Mouse (Mus musculus) cerebellum, adult 2 months (tissue): ENCODE data around the gene Fbxl3. TPM values are rescaled to one million over a fixed set of nuclear protein-coding genes. Genes with fewer than 3 reads are reported as not detected.

Experiments
- DNase-seq, 2 experiments: peaks; one replicate each; pipeline ENCODE4 v3.0.0; 2021
- H3K27ac ChIP-seq: fragments of 200-500 bp; 2 replicates; pipeline ENCODE4 v1.5.1; 2012; ENCODE audit warnings: low read length, control low read depth, inconsistent platforms; ENCODE audit not compliant: insufficient read depth
- H3K27me3 ChIP-seq: fragments of 200-500 bp; 2 replicates; pipeline ENCODE4 v1.6.1; 2012; ENCODE audit warnings: inconsistent platforms, mild to moderate bottlenecking, low read length, moderate library complexity; ENCODE audit not compliant: control insufficient read depth, insufficient read depth
- H3K4me1 ChIP-seq: fragments of 200-500 bp; 2 replicates; pipeline ENCODE4 v1.6.1; 2011; ENCODE audit warnings: low read length; ENCODE audit not compliant: control insufficient read depth, insufficient read depth
- H3K4me3 ChIP-seq: fragments of 200-500 bp; replicated peaks from 2 replicates; pipeline ENCODE3; 2011; ENCODE audit warnings: mild to moderate bottlenecking, low read depth, low read length, control low read depth; ENCODE audit not compliant: insufficient read depth
- CTCF ChIP-seq: fragments of 200-500 bp; IDR thresholded peaks from 2 replicates; pipeline ENCODE4 v1.5.1; 2011; ENCODE audit warnings: low read depth, mild to moderate bottlenecking, control low read depth, low read length, moderate library complexity, borderline replicate concordance; ENCODE audit not compliant: insufficient read depth
- POLR2A ChIP-seq: fragments of 200-500 bp; IDR thresholded peaks from 2 replicates; pipeline ENCODE4 v1.6.1; 2011; ENCODE audit warnings: low read length, control low read depth, borderline replicate concordance; ENCODE audit not compliant: insufficient read depth
- WGBS: fragments of 180-500 bp; shearing (Covaris S2); methylation state at CpG from one replicate; pipeline ENCODE4 v1.1.7; 2018; 5-methylcytosine and 5-hydroxymethylcytosine counted together
- polyA plus RNA-seq: library from polyadenylated mRNA; depleted of rRNA; stranded (reverse); fragments of >200 nt; gene quantifications from 2 replicates; pipeline ENCODE4 v1.2.3, GENCODE M21; 2012

Fbxl3 gene
- polyA plus RNA-seq, 1 experiment, result 141 TPM

DNA sequence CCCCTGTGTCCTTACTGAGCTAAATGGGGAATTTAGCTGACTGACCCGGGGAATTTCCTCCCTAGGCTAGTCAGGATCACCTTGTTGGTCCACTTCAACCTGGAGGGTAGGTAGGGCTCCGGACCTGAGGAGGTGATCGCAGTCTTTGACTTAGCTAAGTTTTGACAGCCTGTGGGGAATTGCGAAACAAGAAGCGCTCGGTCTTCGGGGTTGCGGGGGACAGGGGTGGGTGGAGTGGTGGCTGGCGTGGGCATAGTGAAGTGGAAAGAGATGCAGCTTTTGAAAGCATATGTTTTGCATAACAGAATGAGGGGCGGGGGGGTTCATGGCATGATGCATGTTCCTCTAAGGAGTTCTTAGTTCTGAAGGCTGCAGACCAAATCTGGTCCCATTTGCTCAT is 28.6 kb downstream of the Fbxl3 start:
- Histone ChIP-seq H3K4me1 (peaks cover 6% of the 10 kb centered on the region), H3K27me3 (no peaks in the 10 kb centered on the region), H3K4me3 (peak overlapping the region; percentile 84), H3K27ac (peak overlapping the region; percentile 90)
- under 1% methylated on average over 10 of the region's 10 CpGs for WGBS
- no peak for DNase-seq
- TF ChIP-seq POLR2A (no peak), CTCF (no peak)

DNA sequence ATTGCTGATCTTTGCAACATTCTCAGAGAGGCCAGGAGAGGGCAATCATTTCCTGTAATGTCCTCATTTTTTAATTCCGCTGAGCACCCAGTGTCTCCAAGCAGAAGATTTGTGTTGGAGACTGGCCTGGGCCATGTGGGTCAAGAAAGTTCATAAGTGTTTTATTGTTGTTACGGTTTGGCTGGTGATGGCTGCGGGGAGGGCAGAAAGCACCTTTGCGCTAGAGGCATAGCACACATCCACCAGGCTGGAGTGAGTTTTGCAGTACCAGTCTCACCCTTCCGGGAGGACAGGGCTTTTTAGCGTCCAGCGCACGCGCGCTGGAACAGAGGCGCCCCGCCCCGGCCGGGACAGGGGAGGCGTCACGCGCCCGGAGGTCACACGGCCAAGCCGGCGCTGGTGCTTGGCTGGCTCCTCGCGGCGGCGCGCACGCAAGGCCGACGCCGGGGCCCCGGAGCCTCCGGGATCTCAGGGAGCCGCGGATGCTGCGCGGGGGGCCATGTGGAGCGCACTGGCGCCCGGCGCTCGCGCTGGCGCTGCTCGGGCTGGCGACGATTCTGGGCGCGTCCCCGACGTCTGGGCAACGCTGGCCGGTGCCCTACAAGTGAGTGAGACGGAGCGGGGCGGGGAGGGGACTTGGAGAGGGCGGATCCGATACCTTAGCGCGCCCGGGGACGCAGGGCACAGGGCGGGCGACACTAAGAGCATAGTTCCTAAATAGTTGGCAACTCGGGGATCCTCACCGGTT is 29.3 kb downstream of the Fbxl3 start, which contains the start of gene Cln5:
Cln5 (plus strand) TSS at position 353 of the 748 bp plus-strand sequence.
- H3K4me3 ChIP-seq, result peak within 1 kb of the TSS; percentile 92
- peaks cover 6% of the 10 kb centered on the region for H3K4me1 ChIP-seq
- peak; percentile 94 to 97 for DNase-seq
- under 1% methylated on average over 65 of the region's 65 CpGs for WGBS
- TF ChIP-seq CTCF, result peak; percentile 50
- peak; percentile 83 for TF ChIP-seq POLR2A
- no peaks in the 10 kb centered on the region for H3K27me3 ChIP-seq
- peak within 1 kb of the TSS; percentile 90 for H3K27ac ChIP-seq

DNA sequence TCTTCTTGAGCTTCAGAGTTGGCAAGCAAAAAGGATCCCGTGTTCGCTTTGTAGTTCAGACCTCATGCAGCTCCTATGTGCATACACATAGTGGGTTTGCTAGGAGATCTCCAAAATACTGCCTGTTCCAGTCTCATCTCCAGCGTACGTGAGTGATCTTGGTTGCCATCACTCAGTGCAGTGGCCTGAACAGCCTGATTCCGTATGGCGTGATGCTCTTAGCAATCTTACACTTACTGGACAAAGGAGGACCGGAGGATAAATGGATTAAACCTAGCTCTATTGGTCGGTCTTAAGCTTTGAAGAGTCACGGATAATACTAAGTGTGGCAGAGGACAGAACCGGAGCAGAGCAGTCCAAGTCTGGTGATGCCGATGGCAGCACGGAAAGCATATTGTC is 29.9 kb downstream of the Fbxl3 start:
- TF ChIP-seq CTCF, result no peak
- TF ChIP-seq POLR2A, result no peak
- Histone ChIP-seq H3K4me1 (peaks cover 6% of the 10 kb centered on the region), H3K4me3 (peak overlapping the region; percentile 92), H3K27ac (peak overlapping the region; percentile 90), H3K27me3 (no peaks in the 10 kb centered on the region)
- under 1% methylated on average over 12 of the region's 12 CpGs for WGBS
- no peak for DNase-seq

DNA sequence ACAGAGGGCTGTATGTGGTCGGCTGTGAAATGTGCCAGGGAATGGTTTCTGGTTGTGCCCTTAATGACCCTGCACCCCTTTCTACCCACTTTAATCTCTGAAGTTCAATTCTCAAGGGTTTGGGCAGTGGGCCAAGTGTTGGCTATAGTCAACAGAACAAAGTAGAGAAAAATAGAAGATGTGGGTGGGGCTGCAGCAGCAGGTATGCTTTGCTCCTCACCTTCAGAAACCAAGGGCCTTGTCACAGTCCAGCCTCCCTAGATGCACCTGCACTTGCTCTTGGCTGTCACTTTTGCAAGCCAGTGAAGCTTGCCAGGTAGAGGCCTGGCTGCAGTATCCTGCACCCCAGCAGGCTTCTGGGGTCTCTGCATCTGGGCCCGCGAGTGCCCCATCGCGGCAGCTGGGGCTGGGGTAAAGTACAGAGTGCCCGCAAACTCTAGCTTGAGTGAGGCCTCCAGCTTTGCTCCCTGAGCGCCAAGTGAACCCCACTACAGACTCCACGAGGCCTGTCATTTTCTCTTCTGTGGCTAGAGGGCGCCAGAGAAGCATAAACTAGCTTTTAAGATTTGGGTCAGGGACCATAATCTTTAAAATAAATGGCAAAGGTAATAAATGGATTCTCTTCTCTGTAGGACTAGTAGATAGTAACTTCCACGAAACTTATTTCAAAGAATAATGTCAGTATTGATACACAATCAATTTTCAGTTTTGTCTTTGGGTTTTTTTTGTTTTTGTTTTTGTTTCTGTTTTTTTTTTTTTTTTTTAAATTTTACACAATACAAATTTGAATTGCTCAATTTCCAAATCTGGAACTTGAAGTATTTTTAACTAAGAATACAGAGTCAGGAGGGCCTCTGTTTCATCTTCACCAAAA is 33.8 kb downstream of the Fbxl3 start:
- Histone ChIP-seq H3K27me3 (no peaks in the 10 kb centered on the region), H3K4me1 (no peaks in the 10 kb centered on the region; the same call in 1 of the 2 replicates), H3K4me3 (no peak overlapping the region), H3K27ac (no peak overlapping the region)
- TF ChIP-seq POLR2A, result no peak
- peak; percentile 71 for TF ChIP-seq CTCF
- peak; percentile 74 to 89 for DNase-seq
- 12% methylated on average over 10 of the region's 10 CpGs for WGBS

DNA sequence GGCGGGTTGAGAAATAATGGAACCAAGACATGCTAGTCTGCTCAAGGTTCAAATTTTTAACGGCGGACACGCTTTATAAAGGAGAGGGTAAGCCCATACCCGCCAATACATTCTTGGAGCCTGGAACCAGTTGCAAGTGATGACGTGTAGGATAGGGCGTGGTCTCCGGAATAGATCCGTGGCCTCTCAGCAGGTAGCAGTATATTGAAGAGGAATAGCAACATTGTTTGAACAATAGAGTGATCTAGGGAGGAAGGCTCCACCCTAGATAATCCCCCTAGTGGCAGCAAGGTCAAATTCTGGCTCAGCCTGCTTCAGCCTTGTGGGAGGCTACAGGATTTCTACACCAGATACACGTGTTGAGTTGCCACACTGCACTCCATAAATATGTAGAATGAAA is 39.9 kb downstream of the Fbxl3 start:
- H3K4me3 ChIP-seq, result no peak overlapping the region
- H3K4me1 ChIP-seq, result no peaks in the 10 kb centered on the region
- no peak for TF ChIP-seq POLR2A
- no peak for TF ChIP-seq CTCF
- no peak overlapping the region for H3K27ac ChIP-seq
- DNase-seq, result no peak
- 87% methylated on average over 10 of the region's 10 CpGs for WGBS
- H3K27me3 ChIP-seq, result no peaks in the 10 kb centered on the region

DNA sequence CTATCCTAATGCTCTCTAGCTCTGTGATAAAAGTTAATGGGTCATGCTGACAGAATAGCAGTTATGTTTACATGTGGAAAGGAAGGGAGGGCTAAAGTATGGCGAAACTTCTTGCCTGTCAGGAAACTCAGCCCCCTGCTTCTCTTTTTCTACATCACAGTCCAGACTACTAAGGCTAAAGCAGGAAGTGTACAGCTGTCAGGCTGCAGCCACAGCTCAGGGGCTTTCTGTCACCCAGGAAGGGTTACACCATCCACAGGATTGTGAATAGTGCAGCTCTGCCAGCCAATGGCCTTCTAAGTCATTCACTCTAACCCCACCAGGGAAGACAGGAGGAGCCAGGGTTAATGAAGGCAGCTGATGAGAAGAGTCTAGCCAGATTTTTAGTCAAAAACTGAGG is 40.4 kb downstream of the Fbxl3 start:
- TF ChIP-seq POLR2A, result no peak
- TF ChIP-seq CTCF, result no peak
- DNase-seq, result no peak
- 92% methylated on average over 1 of the region's 1 CpGs for WGBS
- Histone ChIP-seq H3K27ac (no peak overlapping the region), H3K27me3 (no peaks in the 10 kb centered on the region), H3K4me1 (no peaks in the 10 kb centered on the region), H3K4me3 (no peak overlapping the region)

DNA sequence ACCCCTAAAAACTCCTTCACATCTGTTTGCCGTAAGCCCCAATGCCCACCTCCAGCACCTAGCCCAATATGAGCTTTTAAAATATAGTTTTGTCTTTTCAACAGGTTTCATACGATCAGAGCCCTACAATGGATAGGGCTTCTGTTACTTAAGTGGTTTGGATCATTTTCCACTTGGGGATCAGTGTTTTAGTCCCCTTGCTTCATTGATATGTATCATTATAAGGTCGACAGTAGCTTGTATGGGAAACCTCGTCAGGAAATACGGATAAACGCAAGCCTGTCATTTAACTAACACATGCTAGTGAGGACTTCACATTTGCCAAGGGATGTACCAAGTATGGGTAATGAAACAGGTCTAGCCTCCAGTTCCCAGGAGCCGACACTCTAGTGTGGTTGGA is 42.8 kb downstream of the Fbxl3 start:
- WGBS, result 90% methylated on average over 7 of the region's 7 CpGs
- Histone ChIP-seq H3K27me3 (no peaks in the 10 kb centered on the region), H3K27ac (no peak overlapping the region), H3K4me1 (no peaks in the 10 kb centered on the region), H3K4me3 (no peak overlapping the region)
- TF ChIP-seq CTCF (no peak), POLR2A (no peak)
- no peak for DNase-seq

DNA sequence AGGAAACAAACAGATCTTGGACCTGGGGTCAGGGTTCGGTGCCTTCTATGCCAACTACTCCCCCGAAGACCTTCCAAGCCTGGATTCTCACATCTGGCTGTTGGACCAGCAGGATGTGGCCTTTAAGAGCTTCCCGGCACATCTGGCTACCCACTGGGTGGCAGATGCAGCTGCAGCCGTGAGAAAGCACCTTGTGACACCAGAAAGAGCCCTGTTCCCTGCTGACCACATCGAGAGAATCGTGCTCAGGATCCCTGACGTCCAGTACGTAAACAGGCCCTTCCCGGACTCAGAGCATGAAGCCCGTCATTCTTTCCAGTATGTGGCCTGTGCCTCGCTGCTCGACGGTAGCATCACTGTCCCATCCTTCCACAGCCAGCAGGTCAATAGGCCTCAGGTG is 44.6 kb downstream of the Fbxl3 start:
- TF ChIP-seq POLR2A (no peak), CTCF (no peak)
- Histone ChIP-seq H3K27ac (no peak overlapping the region), H3K4me3 (no peak overlapping the region), H3K4me1 (no peaks in the 10 kb centered on the region), H3K27me3 (no peaks in the 10 kb centered on the region)
- DNase-seq, result no peak
- WGBS, result 83% methylated on average over 13 of the region's 13 CpGs
